Mouse (Mus musculus): ENCODE data around the gene Ceacam18.
A peak's percentile ranks its signal among the peaks of the same experiment; 100 is the strongest.
"Not testable (repeated sequence)": the region's sequence is repeated elsewhere in the genome, so short reads cannot be mapped to it uniquely, and the experiment has no call there.

The Ceacam18 gene

GRCm38 (mm10) chr7:43634500-43634899 is at the start of gene Ceacam18:
Gene Ceacam18 (plus strand): TSS chr7:43634707.
- no peak for DNase-seq

GRCm38 (mm10) chr7:43584790-43585189 is 49.7 kb upstream of the Ceacam18 start:
- no peak for DNase-seq

- DNase-seq = no peak
Observed at GRCm38 (mm10) chr7:43601884-43602283, 32.6 kb upstream of the Ceacam18 start.

GRCm38 (mm10) chr7:43606896-43607742 is 27.4 kb upstream of the Ceacam18 start, which contains the start of gene Zfp819:
Gene Zfp819 (plus strand): TSS chr7:43607169.
- DNase-seq = peak; percentile 63 to 72

- DNase-seq = peak in 1 of 2 experiments; percentile 13
Observed at GRCm38 (mm10) chr7:43607743-43608287, 26.7 kb upstream of the Ceacam18 start.

- DNase-seq = no peak
Observed at GRCm38 (mm10) chr7:43608316-43608824, 26.1 kb upstream of the Ceacam18 start.

GRCm38 (mm10) chr7:43613816-43614551 is 20.5 kb upstream of the Ceacam18 start:
- DNase-seq = no peak

GRCm38 (mm10) chr7:43622927-43623326 is 11.6 kb upstream of the Ceacam18 start:
- DNase-seq = no peak

- DNase-seq = no peak
Observed at GRCm38 (mm10) chr7:43623819-43624218, 10.7 kb upstream of the Ceacam18 start.

GRCm38 (mm10) chr7:43625065-43625464 is 9.4 kb upstream of the Ceacam18 start:
- no peak for DNase-seq

- DNase-seq = no peak
Observed at GRCm38 (mm10) chr7:43625794-43626422, 8.6 kb upstream of the Ceacam18 start.

- DNase-seq = no peak
Observed at GRCm38 (mm10) chr7:43633940-43634339, 567 bp upstream of the Ceacam18 start.

GRCm38 (mm10) chr7:43636194-43636593 is 1.7 kb downstream of the Ceacam18 start:
- DNase-seq = no peak

GRCm38 (mm10) chr7:43637118-43637517 is 2.6 kb downstream of the Ceacam18 start:
- no peak for DNase-seq

GRCm38 (mm10) chr7:43642587-43642986 is 8.1 kb downstream of the Ceacam18 start:
- peak; percentile 31 to 34 for DNase-seq

GRCm38 (mm10) chr7:43643046-43643652 is 8.6 kb downstream of the Ceacam18 start:
- DNase-seq = no peak

GRCm38 (mm10) chr7:43652683-43653082 is 18.2 kb downstream of the Ceacam18 start:
- DNase-seq = no peak

- DNase-seq = no peak
Observed at GRCm38 (mm10) chr7:43654519-43654918, 20.0 kb downstream of the Ceacam18 start.

GRCm38 (mm10) chr7:43656232-43656631 is 21.7 kb downstream of the Ceacam18 start:
- no peak for DNase-seq

GRCm38 (mm10) chr7:43660002-43660401 is 25.5 kb downstream of the Ceacam18 start, which contains the start of gene Siglece:
Gene Siglece (minus strand): TSS chr7:43660161.
- DNase-seq = no peak

- no peak for DNase-seq
Observed at GRCm38 (mm10) chr7:43662804-43663203, 28.3 kb downstream of the Ceacam18 start.

GRCm38 (mm10) chr7:43667221-43667620 is 32.7 kb downstream of the Ceacam18 start:
- DNase-seq = not testable (repeated sequence)
